Mouse (Mus musculus): ENCODE data around the gene Olfr1370. TPM values are rescaled to one million over a fixed set of nuclear protein-coding genes. Genes with fewer than 3 reads are reported as not detected.
A peak's percentile ranks its signal among the peaks of the same experiment; 100 is the strongest.

Gene Olfr1370
- polyA plus RNA-seq, 1 experiment from 2014 or later = not detected

- ATAC-seq = no peak
- H3K27me3 ChIP-seq (replicated peaks; ENCODE audit: control insufficient read depth, insufficient read depth, low read length) = no peaks in the 10 kb centered on the region
- H3K4me3 ChIP-seq (replicated peaks; ENCODE audit: low read length) = no peak overlapping the region
- H3K4me2 ChIP-seq (ENCODE audit: low read length) = no peak overlapping the region
- no peak overlapping the region for H3K9ac ChIP-seq (replicated peaks; ENCODE audit: low read depth, low read length)
- H3K4me1 ChIP-seq (replicated peaks; ENCODE audit: control insufficient read depth, insufficient read depth, low read length) = peaks cover 10% of the 10 kb centered on the region; the same call in 1 of the 2 replicates
- no peak overlapping the region for H3K27ac ChIP-seq (ENCODE audit: low read length)
- 0 out of 2 replicates have a peak, but pooled peaks cover 3% of the 10 kb centered on the region for H3K9me3 ChIP-seq (ENCODE audit: control insufficient read depth, low read length)
- H3K36me3 ChIP-seq (ENCODE audit: control insufficient read depth, insufficient read depth) = no peaks in the 10 kb centered on the region
Measured at GRCm38 (mm10) chr13:21035981-21036380, 38.8 kb downstream of the Olfr1370 start.

- Histone ChIP-seq H3K27me3 (replicated peaks; ENCODE audit: control insufficient read depth, insufficient read depth, low read length) (no peaks in the 10 kb centered on the region), H3K36me3 (ENCODE audit: control insufficient read depth, insufficient read depth) (no peaks in the 10 kb centered on the region), H3K4me3 (replicated peaks; ENCODE audit: low read length) (no peak overlapping the region), H3K27ac (ENCODE audit: low read length) (no peak overlapping the region), H3K4me2 (ENCODE audit: low read length) (no peak overlapping the region), H3K9me3 (ENCODE audit: control insufficient read depth, low read length) (0 out of 2 replicates have a peak, but pooled peaks cover 3% of the 10 kb centered on the region), H3K4me1 (replicated peaks; ENCODE audit: control insufficient read depth, insufficient read depth, low read length) (peaks cover 10% of the 10 kb centered on the region; the same call in 1 of the 2 replicates), H3K9ac (replicated peaks; ENCODE audit: low read depth, low read length) (no peak overlapping the region)
- ATAC-seq = peak; percentile 42
- WGBS = 80% methylated on average over 3 of the region's 3 CpGs
Measured at GRCm38 (mm10) chr13:21035011-21035410, 39.7 kb downstream of the Olfr1370 start.

DNA sequence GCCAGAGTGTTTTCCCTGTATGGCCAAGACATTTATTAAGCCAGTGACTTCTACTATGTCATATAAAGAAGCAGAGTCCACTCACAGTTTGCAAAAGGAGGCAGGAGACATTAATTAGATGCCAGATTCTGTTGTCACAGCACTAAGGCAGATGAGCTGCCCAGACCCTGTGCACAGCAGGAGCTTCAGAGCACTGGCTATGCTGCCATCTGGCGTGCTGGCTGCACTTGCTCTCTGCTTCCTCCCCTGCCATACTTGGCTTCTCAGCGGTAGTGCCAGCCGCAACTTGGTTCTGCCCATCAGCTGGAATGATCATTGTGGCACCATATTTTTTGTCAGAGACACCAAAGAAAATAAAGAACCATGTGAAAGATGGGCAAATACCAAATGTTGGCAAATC is 41.6 kb downstream of the Olfr1370 start:
- 36% methylated on average over 3 of the region's 3 CpGs for WGBS
- ATAC-seq = peak; percentile 76
- Histone ChIP-seq H3K27me3 (replicated peaks; ENCODE audit: control insufficient read depth, insufficient read depth, low read length) (no peaks in the 10 kb centered on the region), H3K36me3 (ENCODE audit: control insufficient read depth, insufficient read depth) (no peaks in the 10 kb centered on the region), H3K4me3 (replicated peaks; ENCODE audit: low read length) (no peak overlapping the region), H3K9ac (replicated peaks; ENCODE audit: low read depth, low read length) (no peak overlapping the region), H3K4me1 (replicated peaks; ENCODE audit: control insufficient read depth, insufficient read depth, low read length) (peaks cover 10% of the 10 kb centered on the region; the same call in 1 of the 2 replicates), H3K4me2 (ENCODE audit: low read length) (no peak overlapping the region), H3K9me3 (ENCODE audit: control insufficient read depth, low read length) (no peaks in the 10 kb centered on the region), H3K27ac (ENCODE audit: low read length) (no peak overlapping the region)

- Histone ChIP-seq H3K9me3 (ENCODE audit: control insufficient read depth, low read length) (no peaks in the 10 kb centered on the region), H3K27ac (ENCODE audit: low read length) (no peak overlapping the region), H3K4me3 (replicated peaks; ENCODE audit: low read length) (no peak overlapping the region), H3K4me1 (replicated peaks; ENCODE audit: control insufficient read depth, insufficient read depth, low read length) (no peaks in the 10 kb centered on the region), H3K4me2 (ENCODE audit: low read length) (no peak overlapping the region), H3K36me3 (ENCODE audit: control insufficient read depth, insufficient read depth) (no peaks in the 10 kb centered on the region), H3K9ac (replicated peaks; ENCODE audit: low read depth, low read length) (no peak overlapping the region), H3K27me3 (replicated peaks; ENCODE audit: control insufficient read depth, insufficient read depth, low read length) (no peaks in the 10 kb centered on the region)
- ATAC-seq = no peak
- WGBS = 90% methylated on average over 5 of the region's 5 CpGs
Measured at GRCm38 (mm10) chr13:21024831-21025230, 49.9 kb downstream of the Olfr1370 start.

Other genes starting within 250 kb of the Olfr1370 start
- not detected in 2 replicates for gene Olfr1369-ps1, start 36.5 kb upstream of the Olfr1370 start, polyA plus RNA-seq (2015; fragmentation: Nextera tagmentation; extraction: Ambion mirVana)
- not detected in 2 replicates for gene Olfr263, start 54.7 kb upstream of the Olfr1370 start, polyA plus RNA-seq (2015; fragmentation: Nextera tagmentation; extraction: Ambion mirVana)
- not detected in 2 replicates for gene Olfr1368, start 70.9 kb upstream of the Olfr1370 start, polyA plus RNA-seq (2015; fragmentation: Nextera tagmentation; extraction: Ambion mirVana)
- gene Trim27, start 104.5 kb upstream of the Olfr1370 start, polyA plus RNA-seq (2015; fragmentation: Nextera tagmentation; extraction: Ambion mirVana) = 89.7 and 96.6 TPM in 2 replicates
- gene Gpx5, start 217.8 kb upstream of the Olfr1370 start, polyA plus RNA-seq (2015; fragmentation: Nextera tagmentation; extraction: Ambion mirVana) = not detected in 2 replicates
- not detected in 2 replicates for gene Gpx6, start 237.2 kb upstream of the Olfr1370 start, polyA plus RNA-seq (2015; fragmentation: Nextera tagmentation; extraction: Ambion mirVana)

Measured in forebrain, embryonic 16.5 days (tissue).